Mouse (Mus musculus): ENCODE results near the gene Hist2h2ab. TPM values are rescaled to one million over a fixed set of nuclear protein-coding genes. Genes with fewer than 3 reads are reported as not detected.
"Not testable (repeated sequence)": the region's sequence is repeated elsewhere in the genome, so short reads cannot be mapped to it uniquely, and the experiment has no call there.

Hist2h2ab gene
- total RNA-seq, 2 experiments from 2014 or later = 10.4 to 10.6 TPM

GRCm38 (mm10) chr3:96236834-96237334, 17.2 kb downstream of the Hist2h2ab start:
- no peak for DNase-seq (ENCODE audit: low spot score in 2 of 2)

GRCm38 (mm10) chr3:96237335-96237903, 17.8 kb downstream of the Hist2h2ab start:
- no peak for DNase-seq (ENCODE audit: low spot score in 2 of 2)

DNA sequence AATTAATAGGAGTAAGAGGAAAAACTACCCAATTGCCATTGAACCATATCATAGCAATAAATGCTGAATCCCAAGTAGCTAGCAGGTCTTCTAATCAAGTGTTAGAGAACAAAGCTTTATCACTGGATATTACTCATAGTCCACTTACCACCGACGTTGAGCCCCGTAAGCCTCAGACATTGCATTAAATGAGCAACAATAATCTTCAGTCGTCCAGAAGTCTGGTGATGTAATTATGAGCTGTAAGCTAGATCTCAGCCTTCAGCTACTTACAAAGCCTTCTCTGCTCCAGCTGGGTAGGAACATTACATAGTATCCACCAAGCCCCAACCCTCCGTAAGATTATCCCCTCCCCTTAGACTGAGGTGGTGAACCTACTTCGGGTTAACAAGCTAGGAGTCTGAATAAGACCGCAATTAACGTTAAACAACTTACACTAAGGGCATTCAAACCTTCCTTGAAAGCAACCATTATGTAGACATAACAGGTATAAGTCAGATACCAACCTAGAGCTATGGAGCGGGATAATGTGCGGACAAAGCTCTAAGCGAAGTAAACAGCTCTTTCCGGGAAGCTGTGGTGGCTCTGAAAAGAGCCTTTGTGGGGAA, 18.3 kb downstream of the Hist2h2ab start:
- no peak for DNase-seq (ENCODE audit: low spot score in 2 of 2)

DNA sequence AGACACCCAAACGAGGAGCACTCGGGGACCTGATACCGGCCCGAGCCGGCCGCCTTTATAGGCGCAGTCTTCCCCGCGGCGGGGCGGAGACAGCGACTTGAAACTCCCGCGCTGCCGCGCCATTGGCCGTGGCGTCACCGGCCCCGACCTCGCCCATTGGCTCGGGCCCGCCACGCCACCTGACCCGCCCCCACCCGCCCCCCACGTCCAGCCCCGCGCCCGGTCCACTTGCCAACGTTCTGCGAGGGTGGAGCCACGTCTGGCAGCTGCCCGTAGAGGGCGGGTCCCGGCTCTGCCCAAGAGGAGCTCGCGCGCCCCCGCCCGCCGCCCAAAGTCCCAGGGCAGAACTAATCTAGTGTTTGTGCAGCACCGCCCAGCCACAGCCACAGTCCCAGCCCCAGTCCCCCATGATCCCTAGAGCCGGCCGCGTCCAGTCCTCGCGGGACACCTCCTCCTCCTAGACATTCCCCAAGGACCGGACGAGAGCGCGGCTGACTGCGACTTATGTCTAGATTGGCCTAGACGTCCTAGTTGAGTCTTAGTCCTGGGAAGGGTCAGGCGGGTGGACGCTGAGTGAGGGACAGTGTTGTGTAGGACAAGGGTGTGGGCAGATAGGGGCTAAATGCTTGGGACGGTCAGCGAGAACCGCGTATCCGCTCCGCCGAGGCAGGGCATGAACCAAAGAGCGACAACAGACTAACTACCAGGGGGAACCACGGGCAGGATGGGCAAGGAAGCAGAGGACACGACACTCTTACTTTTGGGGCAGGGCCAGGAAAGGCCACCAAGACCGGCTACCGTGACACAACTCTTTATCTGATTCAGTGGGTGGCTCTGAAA, 19.5 kb downstream of the Hist2h2ab start, which contains the start of gene Hist2h3c2:
TSS of gene Hist2h3c2 (minus strand) at position 174 of the 840 bp plus-strand sequence.
- peak in 1 of 2 experiments; percentile 45 for DNase-seq (ENCODE audit: low spot score in 2 of 2)

DNA sequence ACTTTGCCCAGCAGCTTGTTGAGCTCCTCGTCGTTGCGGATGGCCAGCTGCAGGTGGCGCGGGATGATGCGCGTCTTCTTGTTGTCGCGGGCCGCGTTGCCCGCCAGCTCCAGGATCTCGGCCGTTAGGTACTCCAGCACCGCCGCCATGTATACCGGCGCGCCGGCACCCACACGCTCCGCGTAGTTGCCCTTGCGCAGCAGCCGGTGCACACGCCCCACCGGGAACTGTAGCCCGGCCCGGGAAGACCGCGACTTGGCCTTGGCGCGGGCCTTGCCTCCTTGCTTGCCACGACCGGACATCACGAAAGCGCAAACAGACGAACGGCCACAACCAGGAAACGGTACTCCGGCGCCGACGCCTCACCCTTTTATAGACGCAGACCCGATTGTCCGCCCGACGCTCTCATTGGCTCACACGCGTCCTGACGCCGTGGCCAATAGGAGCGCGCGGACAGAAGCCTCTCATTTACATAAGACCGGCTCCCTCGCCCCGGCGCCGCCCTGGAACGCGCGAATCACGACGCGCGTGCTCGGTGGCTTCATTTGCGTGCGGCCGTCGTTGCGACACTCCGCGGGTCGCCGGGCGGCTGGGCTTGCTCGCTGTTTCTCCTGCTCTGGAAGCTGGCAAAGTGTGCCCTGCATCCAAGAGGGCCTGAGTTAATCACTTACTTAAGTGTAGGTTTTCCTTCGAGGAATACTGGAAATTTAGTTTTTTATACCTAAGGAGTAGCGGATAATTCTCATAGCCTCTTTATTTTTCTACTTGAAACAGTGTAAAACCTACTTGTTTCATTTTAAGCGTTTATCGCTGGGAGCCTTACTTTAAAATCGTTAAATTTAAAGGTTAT, 20.5 kb downstream of the Hist2h2ab start, which contains the start of gene Hist2h2aa2:
TSS of gene Hist2h2aa2 (minus strand) at position 328 of the 850 bp plus-strand sequence.
- peak; percentile 94 to 98 for DNase-seq (ENCODE audit: low spot score in 2 of 2)

GRCm38 (mm10) chr3:96240799-96241197, 21.1 kb downstream of the Hist2h2ab start:
- no peak for DNase-seq (ENCODE audit: low spot score in 2 of 2)

DNA sequence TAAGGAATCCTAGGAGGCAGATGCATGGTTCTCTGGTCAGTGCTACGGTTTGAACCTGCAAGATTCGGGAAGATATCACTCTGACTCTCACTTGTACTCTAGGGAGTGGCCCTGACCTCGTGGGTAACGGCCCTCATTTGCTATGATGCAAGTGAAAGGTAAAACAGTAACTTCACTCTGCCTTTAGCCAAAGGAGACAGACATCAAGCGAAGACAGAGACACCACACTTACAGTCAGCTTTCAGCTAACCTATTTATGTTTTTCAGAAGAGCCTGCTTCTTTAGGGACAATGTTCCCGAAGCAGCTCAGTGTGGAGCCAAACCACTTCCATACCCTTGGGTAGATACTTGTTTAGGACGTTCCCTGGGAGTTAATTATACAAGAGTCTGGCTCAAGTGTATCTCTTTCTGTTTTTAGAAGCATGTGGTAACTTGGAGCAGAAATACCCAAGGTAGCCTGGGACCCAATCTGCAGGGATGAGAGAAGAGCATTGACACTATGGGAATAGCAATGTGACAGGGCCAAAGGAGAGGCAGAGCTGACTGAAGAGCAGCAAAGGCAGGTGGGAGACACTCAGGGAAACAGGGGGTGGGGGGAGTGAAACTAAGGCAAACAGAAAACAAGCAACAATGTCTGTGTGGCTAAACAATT, 24.4 kb downstream of the Hist2h2ab start:
- no peak for DNase-seq (ENCODE audit: low spot score in 2 of 2)

DNA sequence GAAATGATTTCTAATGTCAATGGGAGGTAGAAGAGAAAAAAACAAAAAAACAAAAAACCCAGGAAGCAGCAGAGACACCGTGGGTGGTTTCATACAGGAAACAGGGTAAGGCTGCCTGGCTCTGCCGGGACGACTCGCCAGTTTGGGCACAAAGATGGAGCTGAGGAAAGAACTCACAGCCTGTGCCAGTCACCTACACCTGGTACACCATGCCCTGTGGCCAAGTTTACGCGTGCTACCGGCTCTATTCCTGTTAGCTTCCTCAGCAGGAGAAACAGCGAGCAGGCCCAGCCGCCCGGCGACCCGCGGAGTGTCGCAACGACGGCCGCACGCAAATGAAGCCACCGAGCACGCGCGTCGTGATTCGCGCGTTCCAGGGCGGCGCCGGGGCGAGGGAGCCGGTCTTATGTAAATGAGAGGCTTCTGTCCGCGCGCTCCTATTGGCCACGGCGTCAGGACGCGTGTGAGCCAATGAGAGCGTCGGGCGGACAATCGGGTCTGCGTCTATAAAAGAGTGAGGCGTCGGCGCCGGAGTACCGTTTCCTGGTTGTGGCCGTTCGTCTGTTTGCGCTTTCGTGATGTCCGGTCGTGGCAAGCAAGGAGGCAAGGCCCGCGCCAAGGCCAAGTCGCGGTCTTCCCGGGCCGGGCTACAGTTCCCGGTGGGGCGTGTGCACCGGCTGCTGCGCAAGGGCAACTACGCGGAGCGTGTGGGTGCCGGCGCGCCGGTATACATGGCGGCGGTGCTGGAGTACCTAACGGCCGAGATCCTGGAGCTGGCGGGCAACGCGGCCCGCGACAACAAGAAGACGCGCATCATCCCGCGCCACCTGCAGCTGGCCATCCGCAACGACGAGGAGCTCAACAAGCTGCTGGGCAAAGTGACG, 25.6 kb downstream of the Hist2h2ab start, which contains the start of gene Hist2h2aa1:
TSS of gene Hist2h2aa1 (plus strand) at position 495 of the 884 bp plus-strand sequence.
- peak; percentile 86 to 90 for DNase-seq (ENCODE audit: low spot score in 2 of 2)

DNA sequence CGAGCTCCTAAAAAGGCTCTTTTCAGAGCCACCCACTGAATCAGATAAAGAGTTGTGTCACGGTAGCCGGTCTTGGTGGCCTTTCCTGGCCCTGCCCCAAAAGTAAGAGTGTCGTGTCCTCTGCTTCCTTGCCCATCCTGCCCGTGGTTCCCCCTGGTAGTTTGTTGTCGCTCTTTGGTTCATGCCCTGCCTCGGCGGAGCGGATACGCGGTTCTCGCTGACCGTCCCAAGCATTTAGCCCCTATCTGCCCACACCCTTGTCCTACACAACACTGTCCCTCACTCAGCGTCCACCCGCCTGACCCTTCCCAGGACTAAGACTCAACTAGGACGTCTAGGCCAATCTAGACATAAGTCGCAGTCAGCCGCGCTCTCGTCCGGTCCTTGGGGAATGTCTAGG, 26.4 kb downstream of the Hist2h2ab start:
- not testable (repeated sequence) for DNase-seq (ENCODE audit: low spot score in 2 of 2)

- DNase-seq (ENCODE audit: low spot score in 2 of 2) = not testable (repeated sequence)
Observed at GRCm38 (mm10) chr3:96246427-96246856, 26.8 kb downstream of the Hist2h2ab start, which contains the start of gene Hist2h3c1. Gene Hist2h3c1, plus strand, starts transcription at chr3:96246685.

DNA sequence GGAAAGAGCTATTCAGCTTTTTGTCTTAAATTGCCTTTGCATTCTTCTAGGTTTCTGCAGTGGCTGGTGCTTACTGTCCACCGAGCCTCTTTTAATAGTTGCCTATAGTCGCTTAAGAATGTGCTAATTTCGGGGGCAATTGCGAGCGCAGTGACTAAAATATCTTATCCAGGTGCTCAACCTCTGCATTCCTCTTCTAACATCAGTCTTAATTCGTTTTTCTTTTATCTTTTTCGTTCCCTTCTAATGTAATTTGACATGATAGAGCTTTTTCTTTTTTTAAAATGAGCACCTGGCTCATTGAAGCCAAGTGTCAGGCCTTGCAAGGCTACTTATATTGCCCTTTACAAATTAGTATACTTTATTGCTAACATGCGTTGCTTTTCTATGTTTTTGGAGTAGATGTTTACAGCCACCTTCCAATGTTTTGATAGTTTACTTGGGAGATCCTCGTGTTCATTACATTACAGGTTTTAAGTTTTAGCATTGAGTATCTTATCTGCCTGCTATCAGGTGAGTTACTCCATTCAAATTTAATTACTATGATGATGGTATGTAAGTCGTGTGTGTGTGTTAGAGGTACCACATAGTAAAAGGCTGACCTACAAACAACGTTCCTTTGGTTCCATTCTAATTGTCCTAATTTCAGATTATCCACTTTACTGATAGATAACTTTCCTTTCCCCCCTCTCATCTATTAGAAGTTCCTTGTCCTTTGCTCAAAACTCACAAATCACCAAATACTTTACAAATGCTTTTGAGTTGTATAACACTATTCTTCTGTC, 27.9 kb downstream of the Hist2h2ab start:
- no peak for DNase-seq (ENCODE audit: low spot score in 2 of 2)

DNA sequence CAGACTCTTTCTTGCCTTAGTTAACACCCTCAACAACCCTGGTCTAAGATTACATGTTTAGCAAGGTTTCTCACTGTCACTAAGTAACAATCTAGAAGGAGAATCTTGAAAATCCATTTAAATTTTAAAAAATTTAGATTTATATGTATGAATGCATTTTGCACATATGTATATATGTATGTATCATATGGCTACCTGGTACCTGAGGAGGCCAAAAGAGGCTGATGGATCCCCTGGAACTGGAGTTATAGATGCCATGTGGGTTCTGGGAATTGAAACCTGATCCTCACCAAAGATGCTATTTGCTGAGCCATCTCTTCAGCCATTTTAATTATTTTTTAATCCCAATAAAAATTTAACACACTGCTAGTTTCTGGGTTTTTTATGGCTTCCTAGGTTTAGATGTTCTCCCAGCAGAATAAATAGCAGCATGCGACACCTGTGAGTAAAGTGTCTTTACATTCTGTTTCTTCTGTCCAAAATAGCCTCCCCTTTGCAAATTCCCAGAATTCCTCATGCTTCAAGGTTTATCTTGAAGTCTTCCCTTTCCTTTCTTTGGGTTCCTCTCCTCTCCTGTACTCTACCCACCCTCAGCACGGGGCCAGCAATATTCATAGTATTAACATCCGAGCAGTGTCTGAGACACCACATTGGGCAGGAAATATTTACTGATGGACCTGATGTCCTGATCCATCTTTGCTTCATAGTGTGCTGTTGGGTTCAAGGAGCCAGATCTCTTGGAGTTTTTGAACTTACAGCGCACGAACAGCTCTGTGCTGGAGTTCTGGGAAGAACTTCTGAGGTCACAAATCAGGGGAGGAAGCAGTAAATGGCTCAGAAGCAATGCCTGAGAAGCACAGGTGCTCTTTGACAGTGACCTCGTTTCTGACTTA, 28.7 kb downstream of the Hist2h2ab start:
- DNase-seq (ENCODE audit: low spot score in 2 of 2) = no peak

DNA sequence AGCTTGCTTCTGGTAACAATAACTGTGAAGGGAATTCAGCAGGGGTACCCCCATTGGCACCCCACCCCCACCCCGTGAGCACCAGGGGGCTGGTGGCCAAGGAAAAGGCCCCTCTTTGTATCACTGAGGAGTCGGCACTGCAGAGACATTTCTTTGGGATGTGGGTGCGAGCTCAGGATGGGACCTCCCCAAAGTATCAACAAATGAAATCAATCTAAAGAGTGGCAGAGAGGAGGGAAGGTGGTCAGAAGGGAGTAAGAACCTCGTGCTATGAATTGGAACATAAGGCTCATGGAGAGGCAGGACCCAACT, 29.3 kb downstream of the Hist2h2ab start:
- DNase-seq (ENCODE audit: low spot score in 2 of 2) = no peak

DNA sequence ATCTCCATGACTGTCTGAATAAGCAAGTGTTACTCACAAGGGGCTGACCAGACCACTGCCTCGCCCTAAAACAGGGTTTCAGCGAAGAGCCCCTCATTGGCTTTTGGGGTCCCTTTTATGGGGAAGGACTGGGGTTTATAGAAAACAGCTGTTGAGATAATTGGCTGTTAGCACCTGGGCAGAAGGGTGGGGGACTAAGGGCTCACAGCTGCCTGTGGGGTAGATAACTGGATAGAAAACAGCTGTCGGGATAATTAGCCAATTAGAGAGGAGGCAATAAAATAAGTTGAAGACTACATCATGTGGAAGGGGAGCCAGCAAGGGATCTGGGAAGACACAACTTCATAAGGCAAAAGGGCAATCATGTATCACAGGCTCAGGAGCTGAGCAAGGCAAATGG, 31.2 kb downstream of the Hist2h2ab start:
- DNase-seq (ENCODE audit: low spot score in 2 of 2) = no peak

DNA sequence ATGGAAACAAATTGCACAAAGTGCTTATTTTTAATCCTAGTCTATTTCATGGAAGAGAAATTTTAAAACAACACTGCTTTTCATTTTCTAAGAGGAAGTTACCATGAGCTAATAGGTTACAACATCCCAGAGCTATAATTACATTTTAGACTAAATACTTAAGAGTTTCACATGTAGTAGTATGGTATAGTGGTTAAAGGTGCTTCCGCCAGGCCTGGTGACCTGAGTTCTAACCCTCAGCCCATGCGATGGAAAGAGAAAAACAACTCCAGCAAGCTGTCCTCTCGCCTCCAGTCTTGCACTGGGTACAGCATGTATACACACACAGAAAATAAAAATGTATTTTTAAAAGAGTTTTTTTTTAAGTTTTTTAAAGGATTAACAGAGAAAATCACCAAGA, 32.1 kb downstream of the Hist2h2ab start:
- no peak for DNase-seq (ENCODE audit: low spot score in 2 of 2)

DNA sequence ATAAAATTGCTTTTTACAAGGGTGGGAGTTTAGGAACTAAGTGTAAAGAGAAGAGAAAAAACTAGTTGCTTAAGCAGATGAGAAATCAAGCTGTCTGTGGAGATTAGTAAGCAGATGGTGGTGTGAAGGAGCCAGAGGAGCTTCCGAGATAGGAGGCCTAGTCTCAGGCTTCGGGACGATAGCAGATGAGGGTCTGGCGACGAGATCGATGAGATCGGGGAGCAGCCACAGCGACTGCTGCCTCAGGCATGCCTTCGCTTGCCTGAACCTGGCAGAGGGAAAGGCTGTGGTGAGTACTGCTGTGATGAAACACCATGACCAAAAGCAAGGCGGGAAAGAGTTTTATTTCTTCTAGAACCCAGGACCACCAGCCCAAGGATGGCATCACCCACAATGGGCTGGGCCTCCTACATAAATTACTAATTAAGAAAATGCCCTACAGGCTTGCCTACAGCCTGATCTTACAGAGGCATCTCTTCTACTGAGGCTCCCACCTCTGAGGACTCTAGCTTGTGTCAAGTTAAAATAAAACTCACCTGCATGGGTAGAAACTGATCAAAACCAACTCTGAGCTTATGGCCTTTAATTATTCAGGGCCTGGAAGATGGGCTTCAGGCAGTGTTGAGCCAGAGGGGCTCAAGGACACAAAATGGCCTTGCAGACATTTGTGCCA, 35.2 kb downstream of the Hist2h2ab start:
- no peak for DNase-seq (ENCODE audit: low spot score in 2 of 2)

Data from layer of hippocampus, adult 18-20 months (tissue).